Comparison of ENCODE assay signal across 8 mouse cellular contexts in genomic region chr3:89202253-89203141, GRCm38 (mm10). TPM values are rescaled to one million over a fixed set of nuclear protein-coding genes. Genes with fewer than 3 reads are reported as not detected.
DNase-seq lines count a peak whose midpoint lies in the region; ATAC-seq and TF ChIP-seq lines count a peak whose summit lies in the region.

Gene Gba (plus strand): TSS chr3:89202928.

- H3K36me3 ChIP-seq in embryonic facial prominence, embryonic 12.5 days = peaks cover 28% of the 10 kb centered on the region
- no peaks in the 10 kb centered on the region; the same call in 1 of the 2 replicates for H3K36me3 ChIP-seq in kidney, adult 2 months (ENCODE audit: control insufficient read depth, insufficient read depth, low read length)
- H3K36me3 ChIP-seq in limb, embryonic 12.5 days = peaks cover 24% of the 10 kb centered on the region
- peaks cover 22% of the 10 kb centered on the region for H3K36me3 ChIP-seq in midbrain, embryonic 15.5 days (replicated peaks)
- H3K36me3 ChIP-seq in spleen, adult 2 months (ENCODE audit: control insufficient read depth, insufficient read depth, low read length) = peaks cover 21% of the 10 kb centered on the region

- TF ChIP-seq CTCF in kidney, adult 2 months (conservative IDR thresholded peaks at IDR 0.05; ENCODE audit: insufficient read depth, insufficient read length, low read depth, low read length) = no peak
- TF ChIP-seq CTCF in spleen, adult 2 months (IDR thresholded peaks at IDR 0.05; ENCODE audit: extremely low read depth, insufficient read depth, insufficient read length, insufficient replicate concordance) = no peak

- H3K27me3 ChIP-seq in embryonic facial prominence, embryonic 12.5 days = no peaks in the 10 kb centered on the region
- H3K27me3 ChIP-seq in kidney, adult 2 months (replicated peaks; ENCODE audit: control insufficient read depth, insufficient read depth, low read length) = no peaks in the 10 kb centered on the region
- H3K27me3 ChIP-seq in limb, embryonic 12.5 days = no peaks in the 10 kb centered on the region
- no peaks in the 10 kb centered on the region for H3K27me3 ChIP-seq in midbrain, embryonic 15.5 days (replicated peaks)
- no peaks in the 10 kb centered on the region for H3K27me3 ChIP-seq in spleen, adult 2 months (ENCODE audit: control insufficient read depth, insufficient read depth, low read length)

- ATAC-seq in embryonic facial prominence, embryonic 12.5 days (ENCODE audit: insufficient number of reproducible peaks, insufficient read depth, low FRiP score, low TSS enrichment) = peak; percentile 67
- peak; percentile 77 for ATAC-seq in limb, embryonic 12.5 days (ENCODE audit: insufficient number of reproducible peaks, insufficient read depth, low FRiP score, low TSS enrichment, low read depth)
- peak; percentile 89 for ATAC-seq in midbrain, embryonic 15.5 days (replicated peaks)

- peak; percentile 66 for DNase-seq in 3134 (ENCODE audit: extremely low read depth, insufficient read length, low spot score)
- DNase-seq in adrenal gland, postnatal 25 days = peak; percentile 82
- peak; percentile 89 to 95 for DNase-seq in heart, adult 18-20 months
- peak; percentile 91 for DNase-seq in kidney, adult 2 months
- DNase-seq in spleen, adult 2 months (ENCODE audit: low read depth in 1 of 2, low spot score in 2 of 2) = peak; percentile 79 to 82

- WGBS in embryonic facial prominence, embryonic 12.5 days = 26% methylated on average over 13 of the region's 13 CpGs
- 22% methylated on average over 13 of the region's 13 CpGs for WGBS in kidney, adult 2 months
- WGBS in limb, embryonic 12.5 days = 29% methylated on average over 13 of the region's 13 CpGs
- WGBS in midbrain, embryonic 15.5 days = 25% methylated on average over 13 of the region's 13 CpGs
- WGBS in spleen, adult 2 months = 23% methylated on average over 13 of the region's 13 CpGs

- H3K9ac ChIP-seq in embryonic facial prominence, embryonic 12.5 days = peak within 1 kb of the TSS; percentile 47
- H3K9ac ChIP-seq in limb, embryonic 12.5 days (replicated peaks) = peak within 1 kb of the TSS; percentile 46; the same call in 1 of the 2 replicates
- H3K9ac ChIP-seq in midbrain, embryonic 15.5 days = peak within 1 kb of the TSS; percentile 43

- no peak for TF ChIP-seq POLR2A in kidney, adult 2 months (IDR thresholded peaks at IDR 0.05; ENCODE audit: low read depth, low read length)
- TF ChIP-seq POLR2A in spleen, adult 2 months (IDR thresholded peaks at IDR 0.05; ENCODE audit: low read depth, low read length) = no peak

- peaks cover 4% of the 10 kb centered on the region for H3K4me1 ChIP-seq in embryonic facial prominence, embryonic 12.5 days
- peaks cover 4% of the 10 kb centered on the region; the same call in 1 of the 2 replicates for H3K4me1 ChIP-seq in kidney, adult 2 months (ENCODE audit: control insufficient read depth, insufficient read depth, low read length)
- H3K4me1 ChIP-seq in limb, embryonic 12.5 days (replicated peaks) = peaks cover 5% of the 10 kb centered on the region
- H3K4me1 ChIP-seq in midbrain, embryonic 15.5 days = peaks cover 5% of the 10 kb centered on the region
- H3K4me1 ChIP-seq in spleen, adult 2 months (ENCODE audit: control insufficient read depth, insufficient read depth, insufficient read length) = peaks cover 4% of the 10 kb centered on the region; the same call in 1 of the 2 replicates

- H3K27ac ChIP-seq in embryonic facial prominence, embryonic 12.5 days = no peak within 1 kb of the TSS
- H3K27ac ChIP-seq in kidney, adult 2 months (ENCODE audit: insufficient read depth, low read depth, low read length) = peak within 1 kb of the TSS; percentile 82; the same call in 1 of the 2 replicates
- H3K27ac ChIP-seq in limb, embryonic 12.5 days = no peak within 1 kb of the TSS
- peak within 1 kb of the TSS; percentile 65 for H3K27ac ChIP-seq in midbrain, embryonic 15.5 days
- no peak within 1 kb of the TSS for H3K27ac ChIP-seq in spleen, adult 2 months (ENCODE audit: insufficient read depth, low read length)

- peak within 1 kb of the TSS; percentile 51 for H3K4me3 ChIP-seq in embryonic facial prominence, embryonic 12.5 days
- H3K4me3 ChIP-seq in kidney, adult 2 months (ENCODE audit: insufficient read depth, low read depth, low read length) = peak within 1 kb of the TSS; percentile 83
- peak within 1 kb of the TSS; percentile 51 for H3K4me3 ChIP-seq in limb, embryonic 12.5 days (replicated peaks)
- peak within 1 kb of the TSS; percentile 50 for H3K4me3 ChIP-seq in midbrain, embryonic 15.5 days
- H3K4me3 ChIP-seq in spleen, adult 2 months (ENCODE audit: extremely low read depth, insufficient read depth, insufficient read length) = peak within 1 kb of the TSS; percentile 72

- peak within 1 kb of the TSS; percentile 55 for H3K4me2 ChIP-seq in embryonic facial prominence, embryonic 12.5 days (replicated peaks)
- H3K4me2 ChIP-seq in limb, embryonic 12.5 days = peak within 1 kb of the TSS; percentile 55
- peak within 1 kb of the TSS; percentile 73 for H3K4me2 ChIP-seq in midbrain, embryonic 15.5 days

- no peaks in the 10 kb centered on the region for H3K9me3 ChIP-seq in embryonic facial prominence, embryonic 12.5 days
- H3K9me3 ChIP-seq in limb, embryonic 12.5 days = no peaks in the 10 kb centered on the region
- H3K9me3 ChIP-seq in midbrain, embryonic 15.5 days = no peaks in the 10 kb centered on the region

RNA-seq across cellular contexts. Expression of gene Gba, which starts in this region (rescaled TPM):
- 72.4 and 79.0 TPM in 2 replicates for total RNA-seq in adrenal gland, postnatal 25 days (2021)
- polyA plus RNA-seq in embryonic facial prominence, embryonic 12.5 days (2016; fragmentation: Nextera tagmentation; extraction: Ambion mirVana) = 33.2 and 34.9 TPM in 2 replicates
- 10 to 100 TPM; 18.3 to 19.6 TPM for total RNA-seq in heart, adult 18-20 months (2021)
- 61.6 and 65.3 TPM in 2 replicates for polyA plus RNA-seq in kidney, adult 2 months (2012; rRNA removed)
- polyA plus RNA-seq in limb, embryonic 12.5 days (2016; fragmentation: Nextera tagmentation; extraction: Ambion mirVana) = 26.3 and 28.8 TPM in 2 replicates
- polyA plus RNA-seq in midbrain, embryonic 15.5 days (2015; fragmentation: Nextera tagmentation; extraction: Ambion mirVana) = 50.3 and 51.0 TPM in 2 replicates
- polyA plus RNA-seq in spleen, adult 2 months (2012; rRNA removed) = 59.6 and 66.6 TPM in 2 replicates

Comparison
In these comparisons a context has a peak if more than half of its experiments do, and no peak if none do; other contexts are left out.
1. H3K27ac ChIP-seq: peak in kidney, adult 2 months (single experiment) and midbrain, embryonic 15.5 days (single experiment); none in embryonic facial prominence, embryonic 12.5 days (single experiment), limb, embryonic 12.5 days (single experiment) and spleen, adult 2 months (single experiment).
2. Peak in every context shown above with its lines, with median percentiles within 50 percentile points of each other: DNase-seq, ATAC-seq, H3K4me2 ChIP-seq, H3K4me3 ChIP-seq and H3K9ac ChIP-seq.